Mouse (Mus musculus) G1E (cell line): ENCODE data around the gene Rragd. TPM values are rescaled to one million over a fixed set of nuclear protein-coding genes. Genes with fewer than 3 reads are reported as not detected.
A peak's percentile ranks its signal among the peaks of the same experiment; 100 is the strongest.

ENCODE experiments used
- ATAC-seq: 2 replicates; pipeline ENCODE4 v1.8.0; 2016; ENCODE audit warnings: mild to moderate bottlenecking; ENCODE audit not compliant: insufficient number of reproducible peaks, poor library complexity, low FRiP score, severe bottlenecking; ENCODE audit errors: extremely low read depth
- DNase-seq: peaks from one replicate; pipeline ENCODE4 v3.0.0; 2012; ENCODE audit warnings: low spot score
- H3K27me3 ChIP-seq: 2 replicates; pipeline ENCODE4 v1.6.1; 2012; ENCODE audit warnings: mild to moderate bottlenecking, low read length, inconsistent platforms; ENCODE audit not compliant: insufficient read depth
- H3K36me3 ChIP-seq: replicated peaks from 2 replicates; pipeline ENCODE3; 2012; ENCODE audit warnings: mild to moderate bottlenecking, inconsistent platforms
- H3K4me1 ChIP-seq: 2 replicates; pipeline ENCODE4 v1.6.1; 2012; ENCODE audit warnings: low read depth, low read length, inconsistent platforms, mixed read lengths; ENCODE audit not compliant: insufficient read depth
- H3K4me3 ChIP-seq: 2 replicates; pipeline ENCODE4 v1.5.1; 2012; ENCODE audit warnings: low read depth, mild to moderate bottlenecking, inconsistent platforms, low read length, moderate library complexity, mixed read lengths
- H3K9me3 ChIP-seq: replicated peaks from 2 replicates; pipeline ENCODE4 v1.6.1; 2012; ENCODE audit warnings: inconsistent platforms
- CTCF ChIP-seq: IDR thresholded peaks from 2 replicates; pipeline ENCODE4 v1.5.1; 2012; ENCODE audit warnings: low read depth, low read length, inconsistent platforms, mixed read lengths
- GATA1 ChIP-seq: IDR thresholded peaks from 2 replicates; pipeline ENCODE4 v1.6.1; 2012; ENCODE audit warnings: borderline replicate concordance, low read length, inconsistent platforms, mixed read lengths
- GATA2 ChIP-seq: IDR thresholded peaks from 2 replicates; pipeline ENCODE4 v1.6.1; 2012; ENCODE audit warnings: low read depth, low read length, inconsistent platforms, borderline replicate concordance
- POLR2AphosphoS5 ChIP-seq: IDR thresholded peaks from 2 replicates; pipeline ENCODE4 v1.6.1; 2012; ENCODE audit warnings: low read depth, low read length, inconsistent platforms; ENCODE audit not compliant: insufficient replicate concordance
- TAL1 ChIP-seq: conservative IDR thresholded peaks from 2 replicates; pipeline ENCODE4 v1.6.1; 2012; ENCODE audit warnings: low read depth, low read length, inconsistent platforms, mixed read lengths
- polyA plus RNA-seq: library from polyadenylated mRNA; stranded (reverse); fragments of >175 nt; gene quantifications from 2 replicates; pipeline ENCODE4 v1.2.3, GENCODE M21; 2012
- total RNA-seq, 2 experiments: library from RNA; stranded (forward) in 1 of 2; stranded (reverse) in 1 of 2; fragments of 200-1000 nt in 1 of 2; fragments of >200 nt in 1 of 2; fragmentation: Nextera tagmentation in 1 of 2; gene quantifications; 2 replicates each; pipeline ENCODE4 v1.2.3; 2014 to 2017

Gene Rragd
- total and polyA plus RNA-seq, 3 experiments = 0.49 to 44.3 (median 6.9) TPM

DNA sequence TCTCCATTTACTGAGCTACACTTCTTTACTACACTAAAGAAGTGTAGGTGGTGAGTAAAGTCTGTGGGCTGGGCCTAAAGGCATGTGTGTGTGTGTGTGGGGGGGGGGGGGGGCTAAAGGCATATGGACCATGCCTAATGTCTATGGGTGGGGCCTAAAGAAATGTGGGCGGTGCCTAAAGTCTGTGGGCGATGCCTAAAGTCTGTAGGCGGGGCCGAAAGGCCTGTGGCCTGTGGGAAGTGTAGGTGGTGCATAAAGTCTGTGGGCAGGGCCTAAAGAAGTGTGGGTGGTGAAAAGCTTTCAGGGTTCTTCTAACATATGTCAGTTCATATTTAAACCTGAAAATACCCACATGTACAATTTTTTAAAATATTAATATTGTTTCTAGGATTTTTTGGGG lies 5.5 kb upstream of the Rragd start:
- ATAC-seq (no peak), DNase-seq (no peak)
- Histone ChIP-seq H3K36me3 (no peaks in the 10 kb centered on the region), H3K9me3 (peaks cover 4% of the 10 kb centered on the region), H3K4me3 (no peak overlapping the region), H3K4me1 (peaks cover 10% of the 10 kb centered on the region), H3K27me3 (peaks cover 10% of the 10 kb centered on the region)
- TF ChIP-seq CTCF = no peak
- no peak for TF ChIP-seq GATA1
- no peak for TF ChIP-seq GATA2
- TF ChIP-seq POLR2AphosphoS5 = no peak
- no peak for TF ChIP-seq TAL1

DNA sequence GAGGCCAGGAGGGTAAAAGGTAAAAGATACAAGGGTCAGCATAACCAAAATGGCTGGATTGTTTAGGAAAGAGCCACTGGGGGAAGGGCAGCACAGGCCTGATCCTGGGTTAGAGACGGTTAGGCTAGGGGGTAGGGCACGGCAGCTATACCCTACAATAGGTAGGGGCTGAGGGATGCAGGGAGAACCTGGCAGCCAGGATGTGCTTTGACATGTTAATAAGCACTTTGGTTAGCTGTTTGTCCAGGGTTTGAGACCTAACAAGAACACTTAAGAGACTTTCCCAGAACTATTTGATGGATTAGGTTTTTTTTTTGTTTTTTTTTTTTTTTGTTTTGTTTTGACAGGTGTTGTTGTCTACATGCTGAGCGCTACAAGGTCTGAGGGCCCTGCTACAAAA lies 2.8 kb upstream of the Rragd start:
- Histone ChIP-seq H3K9me3 (no peaks in the 10 kb centered on the region), H3K4me1 (peaks cover 34% of the 10 kb centered on the region), H3K27me3 (peaks cover 30% of the 10 kb centered on the region), H3K4me3 (no peak overlapping the region), H3K36me3 (no peaks in the 10 kb centered on the region)
- TF ChIP-seq TAL1 = no peak
- no peak for TF ChIP-seq GATA1
- no peak for TF ChIP-seq GATA2
- no peak for TF ChIP-seq CTCF
- no peak for TF ChIP-seq POLR2AphosphoS5
- no peak for ATAC-seq
- DNase-seq = no peak

DNA sequence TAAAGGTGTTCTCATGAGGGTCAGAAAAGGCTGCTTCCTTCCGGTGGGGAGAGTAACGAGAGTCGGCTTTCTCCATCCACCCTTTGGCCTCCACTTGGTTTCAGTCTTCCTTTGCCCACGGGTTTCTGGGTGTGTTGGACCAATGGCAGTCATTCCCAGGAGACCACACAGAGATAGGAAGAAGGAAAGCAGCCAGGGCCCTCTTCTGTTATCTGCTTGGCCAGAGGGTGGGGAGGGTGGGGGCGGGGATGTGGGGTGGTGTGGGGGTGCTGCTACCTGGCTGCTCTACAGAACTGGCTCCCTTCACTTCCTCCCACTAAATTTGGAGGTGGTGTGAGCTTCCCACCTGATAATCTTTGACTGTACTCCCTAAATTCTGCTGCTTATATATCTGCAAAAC lies 1.2 kb upstream of the Rragd start:
- Histone ChIP-seq H3K9me3 (no peaks in the 10 kb centered on the region), H3K27me3 (peaks cover 35% of the 10 kb centered on the region), H3K36me3 (no peaks in the 10 kb centered on the region), H3K4me1 (peaks cover 48% of the 10 kb centered on the region), H3K4me3 (no peak overlapping the region)
- no peak for TF ChIP-seq TAL1
- TF ChIP-seq GATA2 = no peak
- DNase-seq (no peak), ATAC-seq (no peak)

DNA sequence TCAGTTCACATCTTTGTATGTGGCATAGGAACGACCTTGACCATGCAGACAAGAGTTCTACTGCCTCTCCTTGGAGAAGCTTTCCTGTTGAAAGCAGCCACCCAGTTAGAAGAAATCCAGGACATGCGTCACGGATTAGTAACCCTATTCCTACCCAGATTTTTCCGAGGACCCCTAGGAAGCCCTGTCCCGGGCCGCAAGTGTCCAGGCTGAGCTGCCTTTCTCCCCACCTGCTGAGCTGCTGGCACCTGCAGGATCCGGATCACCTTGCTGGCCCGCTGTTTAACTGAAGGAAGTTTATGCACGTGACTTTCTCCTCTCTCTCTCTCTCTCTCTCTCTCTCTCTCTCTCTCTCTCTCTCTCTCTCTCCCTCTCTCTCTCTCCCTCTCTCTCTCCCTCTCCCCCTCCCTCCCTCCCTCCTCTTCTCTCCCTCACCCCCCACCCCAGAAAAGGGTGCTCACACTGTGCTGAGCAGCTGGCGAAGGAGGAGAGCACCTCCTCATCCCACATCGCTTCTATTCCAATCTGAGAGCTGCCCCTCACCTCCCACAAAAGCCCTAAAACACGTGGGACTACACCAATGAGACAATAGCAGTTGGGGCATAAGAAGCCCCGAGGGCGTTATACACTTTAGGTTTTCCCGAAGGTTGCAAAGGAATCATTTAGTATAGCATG lies 659 bp upstream of the Rragd start:
- TF ChIP-seq GATA1 (no peak), TAL1 (no peak), CTCF (no peak), GATA2 (no peak), POLR2AphosphoS5 (no peak)
- Histone ChIP-seq H3K4me1 (peaks cover 53% of the 10 kb centered on the region), H3K27me3 (peaks cover 35% of the 10 kb centered on the region), H3K36me3 (no peaks in the 10 kb centered on the region), H3K9me3 (no peaks in the 10 kb centered on the region), H3K4me3 (peak overlapping the region; percentile 39; the same call in 1 of the 2 replicates)
- ATAC-seq (no peak), DNase-seq (no peak)

DNA sequence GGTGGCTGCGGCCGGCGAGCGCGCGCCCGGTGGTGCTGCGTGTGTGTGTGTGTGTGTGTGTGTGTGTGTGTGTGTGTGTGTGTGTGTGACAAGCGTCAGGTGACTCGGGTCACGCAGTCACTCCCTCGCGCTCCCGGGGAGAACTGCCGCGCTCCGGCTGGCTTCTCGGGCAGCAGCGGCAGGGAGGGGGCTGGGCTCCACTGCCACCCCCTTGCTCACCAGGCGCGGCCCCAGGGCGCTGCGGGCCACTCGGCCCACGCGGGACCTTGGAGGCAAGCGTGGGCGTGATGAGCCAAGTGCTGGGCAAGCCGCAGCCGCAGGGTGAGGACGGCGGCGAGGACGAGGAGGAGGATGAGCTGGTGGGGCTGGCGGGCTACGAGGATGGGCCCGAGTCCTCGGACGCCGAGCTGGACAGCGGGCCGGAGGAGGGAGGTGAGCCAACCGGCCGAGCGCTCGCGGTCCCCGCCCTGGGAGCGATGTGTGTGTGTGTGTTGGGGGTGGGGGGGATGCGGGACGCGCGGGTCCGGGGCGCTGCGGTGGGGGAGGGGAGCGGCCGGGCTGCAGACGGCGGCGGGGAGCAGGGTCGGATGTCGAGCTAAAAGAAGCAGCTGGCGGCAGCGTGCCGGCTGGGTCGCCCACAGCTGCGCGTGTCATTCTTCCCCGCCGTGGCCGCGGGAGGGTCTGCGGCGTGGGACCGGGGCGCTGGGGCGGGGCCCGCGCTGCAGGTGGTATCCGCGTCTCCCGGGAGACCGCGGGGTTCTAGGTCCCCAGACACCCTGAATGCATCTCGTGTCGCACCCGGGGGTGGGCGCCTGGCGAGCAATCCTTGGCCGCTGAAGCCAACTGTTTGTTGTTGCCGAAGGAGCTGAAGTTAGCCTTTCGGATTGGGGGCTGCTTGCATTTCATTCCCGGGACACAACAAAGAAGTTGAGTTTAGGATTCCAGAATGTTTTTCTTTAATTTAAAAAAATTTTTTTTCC lies 629 bp downstream of the Rragd start:
- TF ChIP-seq GATA2 (no peak), GATA1 (no peak), CTCF (no peak), TAL1 (no peak), POLR2AphosphoS5 (no peak)
- ATAC-seq = no peak
- Histone ChIP-seq H3K4me3 (peak overlapping the region; percentile 79), H3K36me3 (no peaks in the 10 kb centered on the region), H3K27me3 (peaks cover 35% of the 10 kb centered on the region), H3K4me1 (peaks cover 59% of the 10 kb centered on the region), H3K9me3 (no peaks in the 10 kb centered on the region)
- DNase-seq = peak; percentile 47

DNA sequence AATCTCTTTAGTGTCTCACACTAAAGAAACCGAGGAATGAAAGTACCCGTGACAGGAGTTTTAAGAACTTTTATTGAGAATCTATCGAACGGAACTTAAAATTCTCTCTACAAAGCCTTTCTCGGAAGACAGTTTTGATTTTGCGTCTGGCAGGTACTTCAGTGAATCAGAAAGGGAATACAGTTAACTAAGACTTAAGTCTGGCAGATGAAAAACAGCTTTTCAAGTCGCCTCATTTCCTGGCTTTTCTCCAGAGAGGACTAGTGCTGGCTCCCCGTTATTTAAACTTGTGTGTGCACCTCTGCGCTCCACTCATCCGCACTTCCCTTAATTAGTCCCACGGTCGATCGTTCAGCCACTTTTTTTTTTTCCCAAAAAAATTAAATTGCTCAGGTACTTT lies 1.4 kb downstream of the Rragd start:
- no peaks in the 10 kb centered on the region for H3K36me3 ChIP-seq
- peaks cover 36% of the 10 kb centered on the region for H3K27me3 ChIP-seq
- no peak for TF ChIP-seq POLR2AphosphoS5
- TF ChIP-seq TAL1 = no peak
- no peak for TF ChIP-seq GATA2
- no peak for TF ChIP-seq GATA1
- TF ChIP-seq CTCF = no peak
- ATAC-seq = no peak
- no peak for DNase-seq
- H3K4me3 ChIP-seq = no peak overlapping the region
- no peaks in the 10 kb centered on the region for H3K9me3 ChIP-seq
- peaks cover 59% of the 10 kb centered on the region for H3K4me1 ChIP-seq
